Mouse (Mus musculus) A20 (cell line): ENCODE measurements around the gene 4930453N24Rik.

ENCODE experiments used
- DNase-seq: peaks from one replicate; pipeline ENCODE4 v3.0.0-alpha.2; 2011; ENCODE audit warnings: low read depth, low spot score

4930453N24Rik gene

GRCm38 (mm10) chr16:64770521-64771430 is at the start of gene 4930453N24Rik:
Gene 4930453N24Rik (minus strand): TSS chr16:64771161.
- peak; percentile 97 for DNase-seq

GRCm38 (mm10) chr16:64817094-64817765 is 46.3 kb upstream of the 4930453N24Rik start:
- DNase-seq: no peak

- no peak for DNase-seq
These were observed 32.1 kb upstream of the 4930453N24Rik start for GRCm38 (mm10) chr16:64803041-64803440.

- peak; percentile 36 for DNase-seq
These were observed 30.7 kb upstream of the 4930453N24Rik start for GRCm38 (mm10) chr16:64801638-64802037.

GRCm38 (mm10) chr16:64800393-64800792 is 29.4 kb upstream of the 4930453N24Rik start:
- no peak for DNase-seq

- DNase-seq: no peak
These were observed 23.8 kb upstream of the 4930453N24Rik start for GRCm38 (mm10) chr16:64794802-64795201.

GRCm38 (mm10) chr16:64789706-64790105 is 18.7 kb upstream of the 4930453N24Rik start:
- DNase-seq: no peak

- no peak for DNase-seq
These were observed 4.6 kb upstream of the 4930453N24Rik start for GRCm38 (mm10) chr16:64775516-64775915.

- no peak for DNase-seq
These were observed 464 bp upstream of the 4930453N24Rik start for GRCm38 (mm10) chr16:64771431-64771818.

GRCm38 (mm10) chr16:64766696-64767300 is 4.2 kb downstream of the 4930453N24Rik start:
- DNase-seq: peak; percentile 15

GRCm38 (mm10) chr16:64759245-64759626 is 11.7 kb downstream of the 4930453N24Rik start:
- no peak for DNase-seq

GRCm38 (mm10) chr16:64758561-64759244 is 12.3 kb downstream of the 4930453N24Rik start:
- no peak for DNase-seq

GRCm38 (mm10) chr16:64757666-64758400 is 13.1 kb downstream of the 4930453N24Rik start:
- no peak for DNase-seq

- no peak for DNase-seq
These were observed 14.6 kb downstream of the 4930453N24Rik start for GRCm38 (mm10) chr16:64756321-64756720.

- peak; percentile 47 for DNase-seq
These were observed 16.2 kb downstream of the 4930453N24Rik start for GRCm38 (mm10) chr16:64754743-64755139.

- no peak for DNase-seq
These were observed 16.8 kb downstream of the 4930453N24Rik start for GRCm38 (mm10) chr16:64753990-64754742.

- peak; percentile 74 for DNase-seq
These were observed 22.7 kb downstream of the 4930453N24Rik start for GRCm38 (mm10) chr16:64748237-64748636.

- DNase-seq: no peak
These were observed 25.9 kb downstream of the 4930453N24Rik start for GRCm38 (mm10) chr16:64745089-64745488.

- no peak for DNase-seq
These were observed 33.7 kb downstream of the 4930453N24Rik start for GRCm38 (mm10) chr16:64737289-64737688.
